Mouse (Mus musculus): ENCODE data around the gene Lmf2. TPM values are rescaled to one million over a fixed set of nuclear protein-coding genes. Genes with fewer than 3 reads are reported as not detected.

The Lmf2 gene
- polyA plus RNA-seq, 2 experiments = 12.3 to 17.2 TPM

GRCm38 (mm10) chr15:89352054-89352453 is 3.4 kb downstream of the Lmf2 start:
- ATAC-seq (ENCODE audit: insufficient read depth) (no peak), DNase-seq (ENCODE audit: low read depth in 3 of 3, low spot score in 3 of 3) (no peak)
- Histone ChIP-seq H3K9me3 (ENCODE audit: control insufficient read depth, low read length) (no peaks in the 10 kb centered on the region), H3K4me1 (replicated peaks; ENCODE audit: control insufficient read depth in 2 of 2, insufficient read depth in 2 of 2, low read length in 1 of 2) (peaks cover 7 to 8% of the 10 kb centered on the region in 2 experiments; a peak in 3 of 4 replicates), H3K4me3 (ENCODE audit: insufficient read depth in 1 of 2, low read depth in 2 of 2, low read length in 2 of 2) (no peak overlapping the region), H3K27me3 (ENCODE audit: control insufficient read depth, insufficient read depth, low read length) (no peaks in the 10 kb centered on the region), H3K36me3 (replicated peaks; ENCODE audit: control insufficient read depth, insufficient read depth, low read depth) (peaks cover 23% of the 10 kb centered on the region), H3K9ac (replicated peaks) (no peak overlapping the region), H3K27ac (no peak overlapping the region), H3K4me2 (ENCODE audit: low read depth) (no peak overlapping the region)
- WGBS (ENCODE audit: insufficient replicate concordance) = 92% methylated on average over 14 of the region's 14 CpGs
- TF ChIP-seq CTCF (IDR thresholded peaks at IDR 0.05; ENCODE audit: low read depth) (no peak), EP300 (IDR thresholded peaks at IDR 0.05; ENCODE audit: low read depth) (no peak)

- Histone ChIP-seq H3K27me3 (ENCODE audit: control insufficient read depth, insufficient read depth, low read length) (no peaks in the 10 kb centered on the region), H3K36me3 (replicated peaks; ENCODE audit: control insufficient read depth, insufficient read depth, low read depth) (peaks cover 23% of the 10 kb centered on the region), H3K9ac (replicated peaks) (no peak overlapping the region), H3K27ac (no peak overlapping the region), H3K9me3 (ENCODE audit: control insufficient read depth, low read length) (no peaks in the 10 kb centered on the region), H3K4me1 (replicated peaks; ENCODE audit: control insufficient read depth in 2 of 2, insufficient read depth in 2 of 2, low read length in 1 of 2) (peaks cover 6 to 7% of the 10 kb centered on the region in 2 experiments; a peak in 3 of 4 replicates), H3K4me3 (ENCODE audit: insufficient read depth in 1 of 2, low read depth in 2 of 2, low read length in 2 of 2) (no peak overlapping the region), H3K4me2 (ENCODE audit: low read depth) (no peak overlapping the region)
- no peak for DNase-seq (ENCODE audit: low read depth in 3 of 3, low spot score in 3 of 3)
- no peak for TF ChIP-seq CTCF (IDR thresholded peaks at IDR 0.05; ENCODE audit: low read depth)
- TF ChIP-seq EP300 (IDR thresholded peaks at IDR 0.05; ENCODE audit: low read depth) = no peak
- 86% methylated on average over 15 of the region's 15 CpGs for WGBS (ENCODE audit: insufficient replicate concordance)
- ATAC-seq (ENCODE audit: insufficient read depth) = no peak
These were observed 4.2 kb downstream of the Lmf2 start for GRCm38 (mm10) chr15:89351302-89351701.

- no peaks in the 10 kb centered on the region for H3K27me3 ChIP-seq (ENCODE audit: control insufficient read depth, insufficient read depth, low read length)
- no peak overlapping the region for H3K27ac ChIP-seq
- peaks cover 23% of the 10 kb centered on the region for H3K36me3 ChIP-seq (replicated peaks; ENCODE audit: control insufficient read depth, insufficient read depth, low read depth)
- no peaks in the 10 kb centered on the region for H3K9me3 ChIP-seq (ENCODE audit: control insufficient read depth, low read length)
- H3K4me3 ChIP-seq (ENCODE audit: insufficient read depth in 1 of 2, low read depth in 2 of 2, low read length in 2 of 2) = no peak overlapping the region
- ATAC-seq (ENCODE audit: insufficient read depth) = no peak
- no peak overlapping the region for H3K4me2 ChIP-seq (ENCODE audit: low read depth)
- TF ChIP-seq CTCF (IDR thresholded peaks at IDR 0.05; ENCODE audit: low read depth) (no peak), EP300 (IDR thresholded peaks at IDR 0.05; ENCODE audit: low read depth) (no peak)
- no peak for DNase-seq (ENCODE audit: low read depth in 3 of 3, low spot score in 3 of 3)
- H3K9ac ChIP-seq (replicated peaks) = no peak overlapping the region
- 70% methylated on average over 5 of the region's 5 CpGs for WGBS (ENCODE audit: insufficient replicate concordance)
- H3K4me1 ChIP-seq (replicated peaks; ENCODE audit: control insufficient read depth in 2 of 2, insufficient read depth in 2 of 2, low read length in 1 of 2) = peaks cover 6 to 7% of the 10 kb centered on the region in 2 experiments; a peak in 3 of 4 replicates
These were observed 5.0 kb downstream of the Lmf2 start for GRCm38 (mm10) chr15:89350447-89350846.

GRCm38 (mm10) chr15:89343325-89343724 is 12.1 kb downstream of the Lmf2 start:
- Histone ChIP-seq H3K9ac (replicated peaks) (no peak overlapping the region), H3K27ac (no peak overlapping the region), H3K4me2 (ENCODE audit: low read depth) (no peak overlapping the region), H3K4me3 (ENCODE audit: insufficient read depth in 1 of 2, low read depth in 2 of 2, low read length in 2 of 2) (no peak overlapping the region), H3K4me1 (replicated peaks; ENCODE audit: control insufficient read depth in 2 of 2, insufficient read depth in 2 of 2, low read length in 1 of 2) (0 out of 4 replicates have a peak, but pooled peaks cover 0 to 2% of the 10 kb centered on the region in 2 experiments), H3K27me3 (ENCODE audit: control insufficient read depth, insufficient read depth, low read length) (no peaks in the 10 kb centered on the region), H3K9me3 (ENCODE audit: control insufficient read depth, low read length) (no peaks in the 10 kb centered on the region), H3K36me3 (replicated peaks; ENCODE audit: control insufficient read depth, insufficient read depth, low read depth) (no peaks in the 10 kb centered on the region)
- no peak for DNase-seq (ENCODE audit: low read depth in 3 of 3, low spot score in 3 of 3)
- ATAC-seq (ENCODE audit: insufficient read depth) = no peak
- 62% methylated on average over 3 of the region's 3 CpGs for WGBS (ENCODE audit: insufficient replicate concordance)
- TF ChIP-seq EP300 (IDR thresholded peaks at IDR 0.05; ENCODE audit: low read depth) (no peak), CTCF (IDR thresholded peaks at IDR 0.05; ENCODE audit: low read depth) (peak; percentile 45)

GRCm38 (mm10) chr15:89341678-89342077 is 13.8 kb downstream of the Lmf2 start:
- ATAC-seq (ENCODE audit: insufficient read depth) (no peak), DNase-seq (ENCODE audit: low read depth in 3 of 3, low spot score in 3 of 3) (no peak)
- no peak overlapping the region for H3K27ac ChIP-seq
- H3K27me3 ChIP-seq (ENCODE audit: control insufficient read depth, insufficient read depth, low read length) = no peaks in the 10 kb centered on the region
- H3K36me3 ChIP-seq (replicated peaks; ENCODE audit: control insufficient read depth, insufficient read depth, low read depth) = no peaks in the 10 kb centered on the region
- H3K9me3 ChIP-seq (ENCODE audit: control insufficient read depth, low read length) = no peaks in the 10 kb centered on the region
- 0 out of 4 replicates have a peak, but pooled peaks cover 0 to 2% of the 10 kb centered on the region in 2 experiments for H3K4me1 ChIP-seq (replicated peaks; ENCODE audit: control insufficient read depth in 2 of 2, insufficient read depth in 2 of 2, low read length in 1 of 2)
- WGBS (ENCODE audit: insufficient replicate concordance) = 48% methylated on average over 1 of the region's 1 CpGs
- no peak for TF ChIP-seq EP300 (IDR thresholded peaks at IDR 0.05; ENCODE audit: low read depth)
- 0 out of 2 replicates have a peak, but pooled peaks have one; percentile 4 for TF ChIP-seq CTCF (IDR thresholded peaks at IDR 0.05; ENCODE audit: low read depth)
- H3K4me2 ChIP-seq (ENCODE audit: low read depth) = no peak overlapping the region
- no peak overlapping the region for H3K9ac ChIP-seq (replicated peaks)
- no peak overlapping the region for H3K4me3 ChIP-seq (ENCODE audit: insufficient read depth in 1 of 2, low read depth in 2 of 2, low read length in 2 of 2)

Measured in liver, embryonic 14.5 days (tissue).